Mouse (Mus musculus) myocyte (in vitro differentiated cells): ENCODE measurements around the gene Clec2d. TPM values are rescaled to one million over a fixed set of nuclear protein-coding genes. Genes with fewer than 3 reads are reported as not detected.
"Not testable (repeated sequence)": the region's sequence is repeated elsewhere in the genome, so short reads cannot be mapped to it uniquely, and the experiment has no call there.

Source experiments
- H3K27me3 ChIP-seq: one replicate; pipeline ENCODE4 v1.6.1; 2011; ENCODE audit not compliant: control insufficient read depth, insufficient read depth, insufficient read length
- H3K36me3 ChIP-seq: one replicate; pipeline ENCODE4 v1.6.1; 2011; ENCODE audit not compliant: control insufficient read depth, insufficient read depth
- H3K4me2 ChIP-seq: one replicate; pipeline ENCODE4 v1.6.1; 2011; ENCODE audit warnings: low read depth, control low read depth
- H3K4me3 ChIP-seq: one replicate; pipeline ENCODE4 v1.5.1; 2011; ENCODE audit warnings: mild to moderate bottlenecking, control low read depth, moderate library complexity
- H3K79me2 ChIP-seq: one replicate; pipeline ENCODE4 v1.6.1; 2011; ENCODE audit not compliant: control insufficient read depth, insufficient read depth
- H3ac ChIP-seq: one replicate; pipeline ENCODE4 v1.6.1; 2011; ENCODE audit not compliant: control insufficient read depth, insufficient read length
- CEBPB ChIP-seq: IDR thresholded peaks from 2 replicates; pipeline ENCODE4 v1.6.1; 2011; ENCODE audit warnings: mild to moderate bottlenecking, moderate library complexity; ENCODE audit not compliant: poor library complexity, insufficient read depth, severe bottlenecking
- E2F4 ChIP-seq: IDR thresholded peaks from one replicate; pipeline ENCODE4 v1.6.1; 2011; ENCODE audit warnings: mild to moderate bottlenecking, control low read depth, moderate library complexity; ENCODE audit not compliant: insufficient read depth
- MAX ChIP-seq: IDR thresholded peaks from one replicate; pipeline ENCODE4 v1.6.1; 2011; ENCODE audit warnings: low read depth, mild to moderate bottlenecking, control low read depth
- MYOD1 ChIP-seq, 3 experiments: IDR thresholded peaks; one replicate each; pipeline ENCODE4 v1.6.1; 2011; ENCODE audit warnings: control low read depth in 2 of 3, low read depth in 2 of 3, mild to moderate bottlenecking in 2 of 3, moderate library complexity in 1 of 3; ENCODE audit not compliant: insufficient read length in 2 of 3, control insufficient read depth in 1 of 3
- MYOG ChIP-seq, 3 experiments: IDR thresholded peaks; one replicate each; pipeline ENCODE4 v1.6.1; 2011; ENCODE audit warnings: control low read depth in 2 of 3, low read depth in 2 of 3, mild to moderate bottlenecking in 2 of 3; ENCODE audit not compliant: insufficient read length in 2 of 3, control insufficient read depth in 1 of 3, insufficient read depth in 1 of 3
- POLR2A ChIP-seq: IDR thresholded peaks from one replicate; pipeline ENCODE4 v1.6.1; 2011; ENCODE audit warnings: low read depth, mild to moderate bottlenecking, control low read depth, moderate library complexity; ENCODE audit not compliant: insufficient read length
- POLR2AphosphoS2 ChIP-seq: IDR thresholded peaks from one replicate; pipeline ENCODE4 v1.6.1; 2011; ENCODE audit warnings: low read depth, control low read depth; ENCODE audit not compliant: insufficient read length
- REST ChIP-seq: IDR thresholded peaks from one replicate; pipeline ENCODE4 v1.6.1; 2011; ENCODE audit warnings: mild to moderate bottlenecking, control low read depth, moderate library complexity; ENCODE audit not compliant: insufficient read depth, insufficient read length
- SRF ChIP-seq: IDR thresholded peaks from one replicate; pipeline ENCODE4 v1.6.1; 2011; ENCODE audit warnings: low read depth; ENCODE audit not compliant: control insufficient read depth, insufficient read length
- TCF12 ChIP-seq: IDR thresholded peaks from one replicate; pipeline ENCODE4 v1.6.1; 2011; ENCODE audit warnings: mild to moderate bottlenecking, control low read depth; ENCODE audit not compliant: poor library complexity, insufficient read depth, severe bottlenecking
- TCF3 ChIP-seq: IDR thresholded peaks from one replicate; pipeline ENCODE4 v1.6.1; 2011; ENCODE audit warnings: low read depth, control low read depth; ENCODE audit not compliant: insufficient read length
- USF1 ChIP-seq: IDR thresholded peaks from one replicate; pipeline ENCODE4 v1.6.1; 2011; ENCODE audit warnings: low read depth, mild to moderate bottlenecking, control low read depth, moderate library complexity
- polyA plus RNA-seq: library from polyadenylated mRNA; unstranded; fragments of >200 nt; fragmentation: generic; extraction: Trizol; gene quantifications from one replicate; pipeline ENCODE4 v1.2.1, GENCODE M21; 2012; ENCODE audit warnings: missing spikeins

Clec2d gene
- polyA plus RNA-seq, 1 experiment, result 19.7 TPM

DNA sequence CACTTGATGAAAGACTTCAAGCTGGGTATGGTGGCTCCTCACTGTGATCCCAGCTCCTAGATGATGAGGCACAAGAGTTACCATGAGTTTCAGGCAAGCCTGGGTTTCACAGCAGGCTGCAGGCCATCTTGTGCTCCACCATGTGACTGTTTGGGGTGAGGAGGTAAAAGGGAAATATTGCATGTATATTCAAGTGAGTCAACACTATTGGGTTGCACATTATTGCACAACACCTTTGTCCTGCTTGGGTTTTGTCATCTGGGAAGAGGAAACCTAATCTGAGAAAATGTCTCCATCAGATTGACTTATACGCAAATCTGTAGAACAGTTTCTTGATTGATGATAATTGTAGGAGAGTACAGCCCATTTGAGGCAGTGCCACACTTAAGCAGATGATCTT lies 8.7 kb upstream of the Clec2d start:
- no peaks in the 10 kb centered on the region for H3K79me2 ChIP-seq
- no peak overlapping the region for H3K4me2 ChIP-seq
- H3ac ChIP-seq, result no peak overlapping the region
- no peaks in the 10 kb centered on the region for H3K36me3 ChIP-seq
- no peaks in the 10 kb centered on the region for H3K27me3 ChIP-seq
- no peak for TF ChIP-seq REST
- peak; percentile 54 for TF ChIP-seq CEBPB
- no peak for TF ChIP-seq MYOD1 (IDR thresholded peaks at IDR 0.05; ENCODE audit: control insufficient read depth in 1 of 3, insufficient read length in 2 of 3, low read depth in 2 of 3)
- no peak overlapping the region for H3K4me3 ChIP-seq

DNA sequence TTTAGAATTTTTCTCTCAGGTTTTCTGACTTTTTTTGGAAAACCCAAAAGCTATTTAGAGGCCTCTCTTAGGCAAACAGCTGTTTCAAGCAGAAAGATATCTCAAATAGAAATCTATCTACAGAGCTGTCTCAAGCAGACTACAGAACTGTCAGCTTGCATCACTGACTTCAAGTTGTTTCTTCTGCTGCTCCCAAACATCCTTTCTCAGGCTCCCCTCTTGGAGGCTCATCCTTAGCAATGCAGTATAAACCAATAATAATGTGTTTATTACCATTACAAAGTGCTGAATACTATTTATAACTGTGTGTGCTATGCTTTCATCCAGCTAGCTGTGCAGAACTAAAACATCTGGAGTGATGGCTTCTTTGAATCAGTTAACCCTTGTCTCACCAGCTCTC lies 5.6 kb upstream of the Clec2d start:
- Histone ChIP-seq H3K4me2 (no peak overlapping the region), H3ac (no peak overlapping the region), H3K4me3 (no peak overlapping the region), H3K27me3 (no peaks in the 10 kb centered on the region), H3K36me3 (no peaks in the 10 kb centered on the region), H3K79me2 (no peaks in the 10 kb centered on the region)
- no peak for TF ChIP-seq POLR2A
- TF ChIP-seq REST, result no peak
- no peak for TF ChIP-seq TCF3
- no peak for TF ChIP-seq USF1
- no peak for TF ChIP-seq CEBPB
- TF ChIP-seq TCF12, result no peak
- no peak for TF ChIP-seq MAX
- TF ChIP-seq POLR2AphosphoS2, result no peak
- TF ChIP-seq MYOD1 (IDR thresholded peaks at IDR 0.05; ENCODE audit: control insufficient read depth in 1 of 3, insufficient read length in 2 of 3, low read depth in 2 of 3), result no peak
- TF ChIP-seq SRF, result no peak
- no peak for TF ChIP-seq MYOG (IDR thresholded peaks at IDR 0.05; ENCODE audit: control insufficient read depth in 1 of 3, insufficient read depth in 1 of 3, insufficient read length in 2 of 3, low read depth in 2 of 3)
- no peak for TF ChIP-seq E2F4

DNA sequence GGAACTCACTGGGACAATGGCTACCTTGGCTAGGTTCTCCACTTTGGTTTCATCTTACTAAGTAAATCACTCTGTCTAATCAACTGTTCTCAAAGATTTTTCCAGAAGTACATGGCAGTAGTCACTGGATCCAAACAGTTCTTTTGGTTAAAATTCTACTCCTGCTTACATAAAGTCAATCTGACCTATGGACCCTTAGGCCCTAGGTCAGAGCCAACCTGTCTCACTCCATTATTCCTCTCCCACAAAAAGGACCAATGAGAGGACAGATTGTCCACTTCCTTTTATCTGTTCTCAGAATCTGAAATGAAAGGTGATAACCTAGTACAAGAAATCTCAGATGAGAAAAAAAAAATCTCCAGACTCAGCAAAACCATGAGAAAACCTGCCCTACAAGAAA lies 4.8 kb upstream of the Clec2d start:
- TF ChIP-seq USF1, result no peak
- TF ChIP-seq POLR2AphosphoS2, result no peak
- no peak for TF ChIP-seq E2F4
- peaks cover under 1% of the 10 kb centered on the region for H3K79me2 ChIP-seq

DNA sequence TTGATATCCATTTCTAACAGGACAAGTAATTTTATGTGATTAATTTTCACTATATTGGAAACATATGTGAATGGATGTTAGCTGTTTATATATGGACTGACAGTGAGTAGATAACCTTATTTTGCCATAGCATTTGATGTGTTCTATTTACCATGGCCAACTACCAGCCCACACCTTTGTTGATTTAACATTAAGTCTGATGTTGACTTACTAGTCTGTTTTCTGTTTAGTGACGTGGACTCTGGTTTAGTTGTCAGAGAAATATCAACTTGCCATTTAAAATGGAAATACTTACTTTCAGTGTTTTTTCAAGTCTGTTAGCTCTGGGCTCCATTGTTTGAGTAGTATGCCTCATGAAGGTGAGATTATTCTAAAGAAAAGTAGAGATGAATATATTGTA lies 3.8 kb upstream of the Clec2d start:
- H3K27me3 ChIP-seq, result no peaks in the 10 kb centered on the region
- peaks cover 10% of the 10 kb centered on the region for H3K79me2 ChIP-seq
- H3ac ChIP-seq, result no peak overlapping the region
- TF ChIP-seq SRF (no peak), E2F4 (no peak), POLR2A (no peak), CEBPB (no peak), POLR2AphosphoS2 (no peak), TCF12 (no peak), MAX (no peak), MYOD1 (IDR thresholded peaks at IDR 0.05; ENCODE audit: control insufficient read depth in 1 of 3, insufficient read length in 2 of 3, low read depth in 2 of 3) (no peak), MYOG (IDR thresholded peaks at IDR 0.05; ENCODE audit: control insufficient read depth in 1 of 3, insufficient read depth in 1 of 3, insufficient read length in 2 of 3, low read depth in 2 of 3) (no peak), TCF3 (no peak), USF1 (no peak), REST (no peak)
- no peaks in the 10 kb centered on the region for H3K36me3 ChIP-seq
- no peak overlapping the region for H3K4me2 ChIP-seq
- no peak overlapping the region for H3K4me3 ChIP-seq

More for the DNA sequence above, 4.8 kb upstream of the Clec2d start:
- H3ac ChIP-seq, result no peak overlapping the region
- no peak overlapping the region for H3K4me3 ChIP-seq
- H3K36me3 ChIP-seq, result no peaks in the 10 kb centered on the region
- no peaks in the 10 kb centered on the region for H3K27me3 ChIP-seq
- no peak overlapping the region for H3K4me2 ChIP-seq

DNA sequence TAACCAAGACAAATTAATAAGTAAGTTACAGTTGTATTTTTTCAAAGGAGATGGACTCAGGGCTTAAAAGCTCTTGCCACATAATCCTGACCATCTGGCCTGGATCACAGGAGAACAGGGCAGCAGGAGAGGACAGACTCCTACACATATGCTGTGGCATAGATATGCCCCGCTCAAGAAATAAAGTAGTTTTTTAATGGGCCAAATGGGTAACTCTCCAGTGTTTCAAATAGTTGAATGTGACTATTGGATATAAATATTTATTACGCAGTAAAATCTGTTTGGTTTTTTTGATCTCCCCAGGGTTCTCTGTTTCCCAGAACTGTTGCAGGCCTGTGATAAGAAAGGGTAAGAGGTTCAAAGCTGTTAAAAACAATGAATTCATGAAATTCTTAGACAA lies 1.1 kb upstream of the Clec2d start:
- Histone ChIP-seq H3K4me3 (no peak overlapping the region), H3K4me2 (no peak overlapping the region), H3K36me3 (peaks cover 17% of the 10 kb centered on the region), H3ac (no peak overlapping the region), H3K79me2 (peaks cover 28% of the 10 kb centered on the region), H3K27me3 (no peaks in the 10 kb centered on the region)
- TF ChIP-seq POLR2AphosphoS2 (no peak), TCF3 (no peak), REST (no peak), SRF (no peak), MYOD1 (IDR thresholded peaks at IDR 0.05; ENCODE audit: control insufficient read depth in 1 of 3, insufficient read length in 2 of 3, low read depth in 2 of 3) (no peak), TCF12 (no peak), POLR2A (no peak), CEBPB (no peak), MAX (no peak), E2F4 (no peak), USF1 (no peak), MYOG (IDR thresholded peaks at IDR 0.05; ENCODE audit: control insufficient read depth in 1 of 3, insufficient read depth in 1 of 3, insufficient read length in 2 of 3, low read depth in 2 of 3) (no peak)

DNA sequence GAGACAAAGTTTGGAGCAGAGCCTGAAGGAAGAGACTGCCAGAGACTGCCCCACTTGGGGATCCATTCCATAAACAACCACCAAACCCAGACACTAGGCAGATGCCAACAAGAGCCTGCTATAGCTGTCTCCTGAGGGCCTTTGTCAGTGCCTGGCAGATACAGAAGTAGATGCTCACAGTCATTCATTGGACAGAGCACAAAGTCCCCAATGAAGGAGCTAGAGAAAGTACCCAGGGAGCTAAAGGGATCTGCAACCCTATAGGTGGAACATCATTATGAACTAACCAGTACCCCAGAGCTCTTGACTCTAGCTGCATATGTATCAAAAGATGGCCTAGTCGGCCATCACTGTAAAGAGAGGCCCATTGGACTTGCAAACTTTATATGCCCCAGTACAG lies 584 bp upstream of the Clec2d start:
- H3K27me3 ChIP-seq, H3K4me2 ChIP-seq, H3ac ChIP-seq: not testable (repeated sequence)
- Histone ChIP-seq H3K4me3 (peak overlapping the region; percentile 73), H3K36me3 (peaks cover 22% of the 10 kb centered on the region), H3K79me2 (peaks cover 28% of the 10 kb centered on the region)
